Mouse (Mus musculus): ENCODE data around the gene Zfp607b. TPM values are rescaled to one million over a fixed set of nuclear protein-coding genes. Genes with fewer than 3 reads are reported as not detected.

Gene Zfp607b
- polyA plus RNA-seq, 1 experiment, result 1.5 TPM

GRCm38 (mm10) chr7:27675222-27675612 lies 13.9 kb upstream of the Zfp607b start:
- Histone ChIP-seq H3K4me1 (ENCODE audit: control insufficient read depth, insufficient read depth, low read length) (peaks cover 5% of the 10 kb centered on the region), H3K4me3 (replicated peaks; ENCODE audit: extremely low read depth, low read depth, low read length) (no peak overlapping the region)
- DNase-seq, result no peak
- 32% methylated on average over 14 of the region's 14 CpGs for WGBS
- TF ChIP-seq POLR2A (IDR thresholded peaks at IDR 0.05; ENCODE audit: borderline replicate concordance, extremely low read depth, low read depth, low read length), result no peak

DNA sequence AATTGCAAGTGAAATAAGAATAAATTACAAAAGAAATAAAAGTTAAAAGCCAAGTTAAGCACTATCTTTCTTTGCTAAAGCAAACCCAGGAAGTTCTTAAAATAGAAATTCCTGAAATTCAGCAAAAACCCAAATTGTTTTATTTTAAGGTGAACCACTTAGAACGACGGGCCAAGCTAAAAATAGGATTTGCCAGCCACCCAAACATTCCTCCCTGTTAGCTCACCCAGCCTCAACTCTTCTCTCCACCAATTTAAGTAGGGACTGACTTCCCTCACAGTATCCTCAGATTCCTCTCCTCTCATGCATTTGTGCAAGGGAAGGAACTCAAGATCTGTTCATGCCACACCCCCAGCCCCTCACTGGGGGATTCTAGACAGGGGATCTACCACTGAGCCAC lies 5.9 kb upstream of the Zfp607b start:
- no peak for DNase-seq
- 13% methylated on average over 2 of the region's 2 CpGs for WGBS
- Histone ChIP-seq H3K4me3 (replicated peaks; ENCODE audit: extremely low read depth, low read depth, low read length) (no peak overlapping the region), H3K4me1 (ENCODE audit: control insufficient read depth, insufficient read depth, low read length) (no peaks in the 10 kb centered on the region)
- no peak for TF ChIP-seq POLR2A (IDR thresholded peaks at IDR 0.05; ENCODE audit: borderline replicate concordance, extremely low read depth, low read depth, low read length)
- no peak for TF ChIP-seq CTCF (IDR thresholded peaks at IDR 0.05; ENCODE audit: insufficient read depth, low read length)

GRCm38 (mm10) chr7:27685220-27685619 lies 3.9 kb upstream of the Zfp607b start:
- WGBS, result 25% methylated on average over 5 of the region's 5 CpGs
- H3K4me3 ChIP-seq (replicated peaks; ENCODE audit: extremely low read depth, low read depth, low read length), result no peak overlapping the region
- H3K4me1 ChIP-seq (ENCODE audit: control insufficient read depth, insufficient read depth, low read length), result 0 out of 2 replicates have a peak, but pooled peaks cover 2% of the 10 kb centered on the region
- no peak for DNase-seq
- no peak for TF ChIP-seq POLR2A (IDR thresholded peaks at IDR 0.05; ENCODE audit: borderline replicate concordance, extremely low read depth, low read depth, low read length)
- TF ChIP-seq CTCF (IDR thresholded peaks at IDR 0.05; ENCODE audit: insufficient read depth, low read length), result no peak

GRCm38 (mm10) chr7:27685681-27686080 lies 3.5 kb upstream of the Zfp607b start:
- no peak overlapping the region for H3K4me3 ChIP-seq (replicated peaks; ENCODE audit: extremely low read depth, low read depth, low read length)
- WGBS, result under 1% methylated on average over 6 of the region's 6 CpGs
- TF ChIP-seq POLR2A (IDR thresholded peaks at IDR 0.05; ENCODE audit: borderline replicate concordance, extremely low read depth, low read depth, low read length) (no peak), CTCF (IDR thresholded peaks at IDR 0.05; ENCODE audit: insufficient read depth, low read length) (peak; percentile 41; the same call in 1 of the 2 replicates)
- 0 out of 2 replicates have a peak, but pooled peaks cover 2% of the 10 kb centered on the region for H3K4me1 ChIP-seq (ENCODE audit: control insufficient read depth, insufficient read depth, low read length)
- no peak for DNase-seq

DNA sequence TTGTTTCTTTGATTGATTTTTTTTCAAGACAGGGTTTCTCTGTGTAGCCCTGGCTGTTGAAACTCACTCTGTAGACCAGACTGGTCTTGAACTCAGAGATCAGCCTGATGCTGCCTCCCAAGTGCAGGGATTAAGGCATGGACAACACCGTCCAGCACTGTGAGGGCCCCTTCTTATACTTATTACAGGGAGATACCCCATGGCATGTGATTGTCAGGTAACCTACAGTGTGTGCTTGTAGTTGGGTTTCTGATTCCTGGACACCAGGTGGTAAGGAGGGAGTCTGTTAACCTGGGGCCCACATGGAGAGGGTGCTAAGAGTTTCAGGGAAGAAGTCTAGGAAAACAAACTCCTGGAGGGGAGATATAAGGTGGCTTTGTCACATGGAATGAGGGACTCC lies 2.1 kb upstream of the Zfp607b start:
- WGBS, result 78% methylated on average over 1 of the region's 1 CpGs
- 0 out of 2 replicates have a peak, but pooled peaks cover 2% of the 10 kb centered on the region for H3K4me1 ChIP-seq (ENCODE audit: control insufficient read depth, insufficient read depth, low read length)
- no peak overlapping the region for H3K4me3 ChIP-seq (replicated peaks; ENCODE audit: extremely low read depth, low read depth, low read length)
- TF ChIP-seq POLR2A (IDR thresholded peaks at IDR 0.05; ENCODE audit: borderline replicate concordance, extremely low read depth, low read depth, low read length), result no peak
- no peak for TF ChIP-seq CTCF (IDR thresholded peaks at IDR 0.05; ENCODE audit: insufficient read depth, low read length)
- no peak for DNase-seq

DNA sequence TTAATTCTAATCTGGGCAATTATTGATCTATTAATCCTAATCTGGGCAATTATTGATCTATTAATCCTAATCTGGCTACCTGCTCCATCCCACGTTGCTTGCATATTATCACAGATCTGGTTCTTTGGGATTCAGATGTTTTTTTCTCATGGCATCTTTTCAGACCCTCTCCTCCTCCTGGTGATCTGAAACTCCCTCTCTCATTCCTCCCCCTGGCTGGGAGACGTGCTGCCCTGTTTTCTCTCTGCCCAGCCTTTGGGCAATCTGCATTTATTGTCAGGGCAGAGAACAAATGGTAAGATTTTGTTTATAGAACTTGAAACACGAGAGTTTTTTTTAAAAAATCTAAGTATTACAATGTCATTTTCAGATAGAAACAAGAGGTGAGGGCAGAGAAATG lies 1.3 kb upstream of the Zfp607b start:
- no peak overlapping the region for H3K4me3 ChIP-seq (replicated peaks; ENCODE audit: extremely low read depth, low read depth, low read length)
- no peak for DNase-seq
- TF ChIP-seq CTCF (IDR thresholded peaks at IDR 0.05; ENCODE audit: insufficient read depth, low read length), result no peak
- no peak for TF ChIP-seq POLR2A (IDR thresholded peaks at IDR 0.05; ENCODE audit: borderline replicate concordance, extremely low read depth, low read depth, low read length)

DNA sequence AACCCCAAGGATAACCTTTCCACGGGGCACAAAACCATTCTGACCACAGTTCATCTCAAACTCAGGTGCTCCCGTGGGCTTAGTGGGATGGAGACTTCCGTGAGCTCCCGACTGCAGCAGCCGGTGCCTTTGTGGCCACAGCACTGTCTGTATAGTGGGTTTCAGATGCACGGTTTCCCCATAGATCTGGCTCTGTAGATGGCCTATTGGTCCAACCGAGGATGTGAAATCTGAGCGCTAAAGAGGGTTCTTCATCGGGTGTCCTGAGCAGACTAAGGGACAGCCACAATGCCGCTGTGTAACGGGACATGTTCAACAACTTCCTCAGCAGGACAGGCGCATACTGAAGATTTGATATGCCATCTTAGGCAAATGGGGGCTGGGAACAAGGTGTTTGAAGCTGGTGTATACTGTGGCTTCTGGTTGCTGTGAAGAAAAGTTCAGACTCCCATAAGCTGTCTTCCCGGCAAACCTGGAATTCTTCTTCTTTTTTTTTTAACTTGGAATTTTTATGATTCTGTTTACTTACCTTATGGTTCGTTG lies 823 bp upstream of the Zfp607b start:
- no peak overlapping the region for H3K4me3 ChIP-seq (replicated peaks; ENCODE audit: extremely low read depth, low read depth, low read length)
- TF ChIP-seq POLR2A (IDR thresholded peaks at IDR 0.05; ENCODE audit: borderline replicate concordance, extremely low read depth, low read depth, low read length), result no peak
- TF ChIP-seq CTCF (IDR thresholded peaks at IDR 0.05; ENCODE audit: insufficient read depth, low read length), result no peak
- 0 out of 2 replicates have a peak, but pooled peaks cover 2% of the 10 kb centered on the region for H3K4me1 ChIP-seq (ENCODE audit: control insufficient read depth, insufficient read depth, low read length)
- DNase-seq, result no peak
- 29% methylated on average over 14 of the region's 14 CpGs for WGBS

More for the DNA sequence above, 1.3 kb upstream of the Zfp607b start:
- H3K4me1 ChIP-seq (ENCODE audit: control insufficient read depth, insufficient read depth, low read length), result 0 out of 2 replicates have a peak, but pooled peaks cover 2% of the 10 kb centered on the region
- 56% methylated on average over 3 of the region's 3 CpGs for WGBS

DNA sequence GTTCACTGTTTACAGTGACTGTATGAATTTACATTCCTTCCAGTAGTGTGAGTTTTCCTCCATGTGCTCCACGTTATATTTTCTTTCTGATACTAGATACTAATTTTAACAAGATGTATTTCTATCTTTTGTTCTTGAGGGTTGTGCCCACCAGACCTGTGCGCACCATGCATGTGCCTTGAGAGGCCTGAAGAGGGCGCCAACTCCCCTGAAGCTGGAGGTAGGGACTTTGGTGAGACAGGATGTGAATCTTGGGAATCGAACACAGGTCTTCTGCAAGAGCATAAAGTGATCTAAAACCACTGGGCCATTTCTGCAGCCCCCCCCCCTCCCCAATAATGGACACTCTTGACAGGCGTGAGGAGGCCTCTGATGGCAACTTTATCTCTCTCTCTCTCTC lies 1.9 kb downstream of the Zfp607b start:
- no peak for TF ChIP-seq POLR2A (IDR thresholded peaks at IDR 0.05; ENCODE audit: borderline replicate concordance, extremely low read depth, low read depth, low read length)
- peak; percentile 73 for TF ChIP-seq CTCF (IDR thresholded peaks at IDR 0.05; ENCODE audit: insufficient read depth, low read length)
- H3K4me3 ChIP-seq (replicated peaks; ENCODE audit: extremely low read depth, low read depth, low read length), result no peak overlapping the region
- H3K4me1 ChIP-seq (ENCODE audit: control insufficient read depth, insufficient read depth, low read length), result 0 out of 2 replicates have a peak, but pooled peaks cover 2% of the 10 kb centered on the region
- DNase-seq, result no peak
- 39% methylated on average over 5 of the region's 5 CpGs for WGBS

- no peak for DNase-seq
- Histone ChIP-seq H3K4me1 (ENCODE audit: control insufficient read depth, insufficient read depth, low read length) (no peaks in the 10 kb centered on the region), H3K4me3 (replicated peaks; ENCODE audit: extremely low read depth, low read depth, low read length) (no peak overlapping the region)
- WGBS, result 69% methylated on average over 3 of the region's 3 CpGs
- TF ChIP-seq POLR2A (IDR thresholded peaks at IDR 0.05; ENCODE audit: borderline replicate concordance, extremely low read depth, low read depth, low read length), result no peak
- no peak for TF ChIP-seq CTCF (IDR thresholded peaks at IDR 0.05; ENCODE audit: insufficient read depth, low read length)
Measured at GRCm38 (mm10) chr7:27696711-27697110, 7.6 kb downstream of the Zfp607b start.

- DNase-seq, result no peak
- WGBS, result 78% methylated on average over 7 of the region's 7 CpGs
- H3K4me3 ChIP-seq (replicated peaks; ENCODE audit: extremely low read depth, low read depth, low read length), result no peak overlapping the region
- H3K4me1 ChIP-seq (ENCODE audit: control insufficient read depth, insufficient read depth, low read length), result no peaks in the 10 kb centered on the region
- no peak for TF ChIP-seq CTCF (IDR thresholded peaks at IDR 0.05; ENCODE audit: insufficient read depth, low read length)
- no peak for TF ChIP-seq POLR2A (IDR thresholded peaks at IDR 0.05; ENCODE audit: borderline replicate concordance, extremely low read depth, low read depth, low read length)
Measured at GRCm38 (mm10) chr7:27710402-27710801, 21.3 kb downstream of the Zfp607b start.
